Comparison of ENCODE assay signal across 27 mouse cellular contexts in genomic region chr2:145535307-145535706, GRCm38 (mm10).
DNase-seq lines count a peak whose midpoint lies in the region; ATAC-seq and TF ChIP-seq lines count a peak whose summit lies in the region.
"Had no signal": no experiment of that assay in that cellular context is flagged by ENCODE, and none has a peak within 500 bp of the region (broad histone marks: within the 10 kb centered on the region; RNA-seq: fewer than 3 reads in every experiment).

No protein-coding gene starts in this region.

- DNase-seq in kidney, adult 2 months = peak; percentile 77
- no peak for DNase-seq in kidney, postnatal 4 days
- DNase-seq in kidney, adult 18-20 months = no peak
- DNase-seq in kidney, postnatal 14 days = peak; percentile 42
- DNase-seq in thymus, postnatal 14 days = no peak
- DNase-seq: adrenal gland, adult 2 months; adrenal gland, postnatal 14 days; cerebellum, adult 11 months; cerebellum, adult 2 months; cerebellum, postnatal 10 days; cerebellum, postnatal 36 days; embryo, embryonic 11 days; gastrocnemius, postnatal 10 days; gastrocnemius, postnatal 36 days; heart, postnatal 10 days; heart, postnatal 36 days had no signal

- TF ChIP-seq CTCF in kidney, adult 2 months (conservative IDR thresholded peaks at IDR 0.05; ENCODE audit: insufficient read depth, insufficient read length, low read depth, low read length) = no peak

- no peak overlapping the region; the same call in 1 of the 2 replicates for H3K27ac ChIP-seq in kidney, adult 2 months (ENCODE audit: insufficient read depth, low read depth, low read length)
- H3K27ac ChIP-seq in kidney, embryonic 16.5 days (ENCODE audit: low read length) = no peak overlapping the region
- H3K27ac ChIP-seq: embryonic facial prominence, embryonic 10.5 days; embryonic facial prominence, embryonic 13.5 days; forebrain, embryonic 12.5 days; forebrain, embryonic 15.5 days; heart, embryonic 15.5 days; hindbrain, embryonic 10.5 days; hindbrain, embryonic 13.5 days had no signal

- H3K36me3 ChIP-seq in kidney, adult 2 months (ENCODE audit: control insufficient read depth, insufficient read depth, low read length) = no peaks in the 10 kb centered on the region
- no peaks in the 10 kb centered on the region for H3K36me3 ChIP-seq in kidney, embryonic 16.5 days (ENCODE audit: insufficient read depth, low read length)
- H3K36me3 ChIP-seq: embryonic facial prominence, embryonic 10.5 days; embryonic facial prominence, embryonic 13.5 days; forebrain, embryonic 12.5 days; forebrain, embryonic 15.5 days; heart, embryonic 12.5 days; heart, embryonic 15.5 days; hindbrain, embryonic 10.5 days; hindbrain, embryonic 13.5 days had no signal

- no peaks in the 10 kb centered on the region for H3K9me3 ChIP-seq in kidney, embryonic 16.5 days (ENCODE audit: low read length)
- H3K9me3 ChIP-seq: embryonic facial prominence, embryonic 10.5 days; embryonic facial prominence, embryonic 13.5 days; forebrain, embryonic 12.5 days; forebrain, embryonic 15.5 days; heart, embryonic 12.5 days; heart, embryonic 15.5 days; hindbrain, embryonic 10.5 days; hindbrain, embryonic 13.5 days had no signal

- no peak overlapping the region for H3K9ac ChIP-seq in kidney, embryonic 16.5 days (replicated peaks; ENCODE audit: low read length)
- H3K9ac ChIP-seq: embryonic facial prominence, embryonic 13.5 days; forebrain, embryonic 12.5 days; forebrain, embryonic 15.5 days; heart, embryonic 12.5 days; heart, embryonic 15.5 days; hindbrain, embryonic 13.5 days had no signal

- H3K4me1 ChIP-seq in kidney, adult 2 months (ENCODE audit: control insufficient read depth, insufficient read depth, low read length) = peaks cover 11% of the 10 kb centered on the region; the same call in 1 of the 2 replicates
- no peaks in the 10 kb centered on the region for H3K4me1 ChIP-seq in kidney, embryonic 16.5 days (ENCODE audit: insufficient read depth, low read length)
- H3K4me1 ChIP-seq: embryonic facial prominence, embryonic 10.5 days; forebrain, embryonic 12.5 days; hindbrain, embryonic 13.5 days had no signal

- H3K4me2 ChIP-seq in kidney, embryonic 16.5 days (replicated peaks; ENCODE audit: low read depth, low read length) = no peak overlapping the region
- H3K4me2 ChIP-seq: embryonic facial prominence, embryonic 13.5 days; forebrain, embryonic 12.5 days; forebrain, embryonic 15.5 days; heart, embryonic 12.5 days; heart, embryonic 15.5 days; hindbrain, embryonic 13.5 days had no signal

- WGBS in kidney, adult 2 months = 55% methylated on average over 4 of the region's 4 CpGs
- 84% methylated on average over 4 of the region's 4 CpGs for WGBS in kidney, embryonic 16.5 days

- peak; percentile 39; the same call in 1 of the 2 replicates for ATAC-seq in kidney, embryonic 16.5 days (ENCODE audit: low FRiP score, low TSS enrichment)
- ATAC-seq: CD4-positive, CD25-positive, alpha-beta regulatory T cell, adult 4 months; forebrain, embryonic 15.5 days had no signal

- H3K4me3 ChIP-seq in kidney, adult 2 months (ENCODE audit: insufficient read depth, low read depth, low read length) = no peak overlapping the region
- H3K4me3 ChIP-seq in kidney, embryonic 16.5 days (ENCODE audit: low read length) = no peak overlapping the region
- H3K4me3 ChIP-seq: embryonic facial prominence, embryonic 10.5 days; embryonic facial prominence, embryonic 13.5 days; erythroblast, embryonic 14.5 days; forebrain, embryonic 12.5 days; forebrain, embryonic 15.5 days; heart, embryonic 12.5 days; heart, embryonic 15.5 days; hindbrain, embryonic 10.5 days; hindbrain, embryonic 13.5 days had no signal

- TF ChIP-seq POLR2A in kidney, adult 2 months (IDR thresholded peaks at IDR 0.05; ENCODE audit: low read depth, low read length) = no peak

- no peaks in the 10 kb centered on the region for H3K27me3 ChIP-seq in kidney, adult 2 months (replicated peaks; ENCODE audit: control insufficient read depth, insufficient read depth, low read length)
- no peaks in the 10 kb centered on the region for H3K27me3 ChIP-seq in kidney, embryonic 16.5 days (ENCODE audit: insufficient read depth, low read length)
- H3K27me3 ChIP-seq: embryonic facial prominence, embryonic 13.5 days; forebrain, embryonic 12.5 days; forebrain, embryonic 15.5 days; heart, embryonic 15.5 days; hindbrain, embryonic 13.5 days had no signal

Comparison
In these comparisons a context has a peak if more than half of its experiments do, and no peak if none do; other contexts are left out.
1. DNase-seq: peak in kidney, adult 2 months (single experiment) and kidney, postnatal 14 days (single experiment); none in kidney, postnatal 4 days (0 of 2), kidney, adult 18-20 months (single experiment) and thymus, postnatal 14 days (single experiment).